Mouse (Mus musculus) fibroblast of lung, adult 2 months (primary cell): ENCODE data around the gene Pomt1.

ENCODE experiments used
- DNase-seq: peaks from one replicate; pipeline ENCODE4 v3.0.0-alpha.2; 2011; ENCODE audit warnings: low read depth

Gene Pomt1

DNA sequence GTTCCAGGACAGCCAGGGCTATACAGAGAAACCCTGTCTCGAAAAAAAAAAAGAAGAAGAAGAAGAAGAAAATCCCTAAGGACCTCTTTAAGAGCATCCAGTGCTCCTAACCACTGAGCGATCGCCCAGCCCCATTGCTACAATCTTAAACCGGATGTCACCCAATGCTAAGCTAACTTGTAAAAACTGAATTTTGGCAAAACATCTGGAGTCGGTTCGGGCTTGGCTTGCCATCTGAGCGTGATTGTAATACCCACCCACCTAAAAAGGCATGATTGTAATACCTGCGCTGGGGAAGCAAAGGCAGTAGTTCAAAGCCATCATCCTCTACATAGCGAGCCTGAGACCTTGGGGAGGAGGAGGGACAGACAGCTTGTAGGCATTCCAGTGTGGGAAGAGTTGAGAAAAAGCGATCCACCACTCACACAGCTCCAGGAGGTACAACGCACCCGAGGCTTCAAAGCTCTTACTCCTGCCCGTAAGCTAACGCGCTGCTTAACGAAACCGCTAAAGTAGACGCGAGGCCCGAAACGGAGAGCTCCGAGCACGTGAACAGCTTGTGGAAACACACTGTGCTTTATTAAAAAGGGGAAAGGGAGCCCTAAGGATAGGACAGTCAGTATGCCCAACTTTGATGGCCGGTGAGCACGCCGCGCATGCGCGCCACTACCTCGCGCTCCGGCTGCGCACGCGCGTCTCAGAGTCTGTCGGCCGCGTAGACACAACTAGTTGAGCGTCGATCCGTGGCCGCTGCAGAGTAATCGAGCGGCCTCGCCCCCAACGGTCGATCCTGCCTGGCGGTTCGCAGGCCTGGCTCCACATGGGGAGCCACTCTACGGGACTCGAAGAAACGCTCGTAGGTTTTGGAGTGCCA lies at the start of gene Pomt1:
Gene Pomt1, plus strand, starts transcription at position 705 of the 874 bp plus-strand sequence.
- DNase-seq, result peak; percentile 85

GRCm38 (mm10) chr2:32187019-32187551 lies 49.3 kb upstream of the Pomt1 start:
- peak; percentile 40 for DNase-seq

GRCm38 (mm10) chr2:32187649-32188048 lies 48.7 kb upstream of the Pomt1 start:
- DNase-seq, result no peak

GRCm38 (mm10) chr2:32189060-32189681 lies 47.2 kb upstream of the Pomt1 start:
- DNase-seq, result no peak

DNA sequence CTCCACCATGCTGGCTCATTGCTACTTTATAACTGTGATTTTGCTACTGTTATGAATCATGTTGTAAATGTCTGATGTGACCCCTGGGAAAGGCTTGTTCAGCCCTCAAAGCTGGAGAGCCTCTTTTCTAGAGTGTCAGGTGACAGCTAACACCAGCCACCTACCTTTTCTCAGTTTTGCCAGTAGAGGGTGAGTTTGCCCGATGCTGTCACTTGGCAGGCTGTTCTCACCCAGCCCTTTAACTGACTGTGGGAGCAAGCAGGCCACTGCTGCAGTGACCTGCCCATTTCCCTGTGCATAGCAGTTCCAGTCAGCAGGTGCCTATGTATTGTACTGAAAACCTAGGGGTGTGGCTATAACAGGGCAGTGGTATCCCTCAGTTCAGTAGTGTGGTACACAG lies 45.8 kb upstream of the Pomt1 start:
- DNase-seq, result no peak

- DNase-seq, result peak; percentile 44
These were observed 44.4 kb upstream of the Pomt1 start for GRCm38 (mm10) chr2:32191872-32192507.

DNA sequence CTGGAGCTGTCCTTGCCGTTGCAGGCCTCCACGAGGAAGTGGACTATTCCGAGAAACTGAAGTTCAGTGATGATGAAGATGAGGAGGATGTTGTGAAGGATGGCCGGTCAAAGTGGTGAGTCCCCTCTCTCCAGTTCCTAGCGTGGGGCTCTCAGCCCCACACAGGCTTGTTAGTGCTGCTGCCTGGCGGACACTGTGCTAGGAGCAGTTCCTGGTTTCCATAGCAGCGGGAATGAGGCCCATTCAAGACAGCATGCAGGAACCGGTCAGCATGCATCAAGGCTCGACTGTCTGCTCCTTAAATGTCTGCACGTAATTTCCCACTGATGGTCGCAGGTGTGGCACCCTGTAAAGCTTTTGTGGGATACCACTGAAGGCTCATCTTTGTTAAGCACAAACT lies 37.4 kb upstream of the Pomt1 start:
- no peak for DNase-seq

DNA sequence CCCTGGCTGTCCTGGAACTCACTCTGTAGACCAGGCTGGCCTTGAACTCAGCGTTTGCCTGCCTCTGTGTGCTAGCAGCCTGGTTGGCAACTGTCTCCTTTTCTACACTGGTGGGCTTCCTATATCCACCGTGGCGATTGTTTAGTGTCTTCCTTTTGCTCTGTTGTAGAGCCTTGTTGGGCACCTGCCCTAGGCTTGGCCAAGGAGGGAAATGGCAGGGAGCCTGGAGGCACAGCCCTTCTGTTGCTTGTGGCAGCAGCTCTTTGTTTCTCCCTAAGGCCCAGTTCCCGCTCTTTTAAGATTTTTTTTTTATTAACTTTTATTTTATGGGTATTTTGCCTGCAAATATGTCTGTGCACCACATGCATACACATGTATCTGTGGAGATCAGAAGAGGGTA lies 36.4 kb upstream of the Pomt1 start:
- DNase-seq, result no peak

- no peak for DNase-seq
These were observed 35.7 kb upstream of the Pomt1 start for GRCm38 (mm10) chr2:32200712-32201111.

- DNase-seq, result no peak
These were observed 34.9 kb upstream of the Pomt1 start for GRCm38 (mm10) chr2:32201527-32201926.

GRCm38 (mm10) chr2:32203853-32204252 lies 32.5 kb upstream of the Pomt1 start:
- DNase-seq, result no peak

DNA sequence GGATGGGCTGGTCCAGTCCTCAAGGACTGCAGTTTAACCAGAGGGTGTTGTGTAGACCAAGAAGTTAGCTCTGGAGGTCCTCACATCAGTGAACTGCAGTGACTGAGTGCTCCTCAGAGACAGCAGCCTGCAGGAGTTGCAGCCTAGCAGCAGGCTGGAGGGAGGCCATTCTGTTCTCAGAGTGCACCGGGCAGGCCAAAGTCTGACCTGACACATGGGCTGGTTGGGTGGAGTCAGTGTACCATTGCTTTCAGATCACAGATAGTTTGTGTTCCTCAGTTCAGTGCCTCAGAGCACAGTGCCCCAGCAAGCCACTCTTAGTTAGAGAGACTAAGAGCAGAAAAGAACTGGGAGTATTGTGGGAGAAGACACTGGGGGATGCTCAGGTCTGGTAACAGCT lies 28.7 kb upstream of the Pomt1 start:
- DNase-seq, result no peak

GRCm38 (mm10) chr2:32211689-32212088 lies 24.7 kb upstream of the Pomt1 start:
- no peak for DNase-seq

- no peak for DNase-seq
These were observed 23.4 kb upstream of the Pomt1 start for GRCm38 (mm10) chr2:32213000-32213399.

- DNase-seq, result no peak
These were observed 20.8 kb upstream of the Pomt1 start for GRCm38 (mm10) chr2:32215576-32215975.

GRCm38 (mm10) chr2:32216506-32216905 lies 19.9 kb upstream of the Pomt1 start:
- DNase-seq, result no peak

DNA sequence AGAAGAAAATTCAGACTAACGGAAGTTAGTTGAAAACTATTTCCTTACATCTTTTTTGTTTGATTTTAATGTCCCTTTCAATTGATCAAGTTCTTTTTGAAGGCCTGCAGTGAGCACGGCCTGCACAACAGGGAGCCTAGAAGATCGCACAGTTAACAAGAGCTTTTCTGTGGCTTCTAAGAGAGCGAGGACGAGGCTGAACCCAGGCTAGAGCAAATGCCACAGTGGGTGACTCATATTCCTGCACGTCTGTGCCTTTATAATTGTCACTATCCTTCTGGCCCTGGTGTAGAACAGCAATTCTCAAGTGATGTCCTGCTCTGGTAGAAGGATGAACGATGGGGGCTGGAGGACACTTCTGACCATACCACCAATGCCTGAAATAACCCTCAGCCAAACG lies 18.7 kb upstream of the Pomt1 start:
- DNase-seq, result no peak

DNA sequence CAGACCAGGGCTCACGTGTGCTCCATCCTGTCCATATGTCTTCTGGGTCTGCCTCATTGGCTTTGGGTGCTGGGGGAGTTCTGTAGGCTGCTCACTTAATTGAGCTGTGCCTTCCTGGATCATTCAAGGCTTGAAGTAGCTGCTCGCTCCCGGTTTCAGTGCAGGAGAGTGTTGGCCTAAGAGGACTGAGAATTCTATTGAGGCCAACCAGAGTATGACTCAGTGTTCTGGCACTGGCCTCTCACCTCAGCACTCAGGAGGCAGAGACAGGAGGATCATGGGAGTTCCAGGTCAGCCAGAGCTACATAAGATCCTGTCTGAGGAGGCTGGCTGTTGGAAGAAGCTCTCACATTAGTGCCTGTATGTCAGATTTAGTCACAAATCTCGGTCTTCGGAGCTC lies 18.3 kb upstream of the Pomt1 start:
- DNase-seq, result no peak

- no peak for DNase-seq
These were observed 17.7 kb upstream of the Pomt1 start for GRCm38 (mm10) chr2:32218541-32219334.

DNA sequence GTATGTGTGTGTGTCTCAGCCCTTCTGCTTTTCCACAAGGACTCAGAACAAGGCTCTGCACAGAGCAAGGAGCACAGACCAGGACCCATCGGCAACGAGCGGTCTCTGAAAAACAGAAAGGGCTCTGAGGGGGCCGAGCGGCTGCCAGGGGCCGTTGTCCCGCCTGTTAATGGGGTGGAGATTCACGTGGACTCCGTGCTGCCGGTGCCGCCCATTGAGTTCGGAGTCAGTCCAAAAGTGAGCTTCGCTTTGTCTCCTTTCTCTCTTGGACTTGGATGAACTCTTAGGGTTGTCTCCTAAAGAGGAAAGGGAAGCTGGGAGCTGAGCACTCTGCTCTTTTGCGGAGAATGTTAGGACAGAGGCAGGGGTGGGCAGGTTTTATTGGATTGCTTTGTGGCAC lies 16.9 kb upstream of the Pomt1 start:
- DNase-seq, result no peak

- no peak for DNase-seq
These were observed 16.4 kb upstream of the Pomt1 start for GRCm38 (mm10) chr2:32220021-32220420.

- no peak for DNase-seq
These were observed 15.4 kb upstream of the Pomt1 start for GRCm38 (mm10) chr2:32220969-32221368.
